ENCODE assay signal across 9 mouse cellular contexts in genomic region chr6:28828593-28828992, GRCm38 (mm10). TPM values are rescaled to one million over a fixed set of nuclear protein-coding genes. Genes with fewer than 3 reads are reported as not detected.
DNase-seq lines count a peak whose midpoint lies in the region; ATAC-seq lines count a peak whose summit lies in the region.
"Had no signal": no experiment of that assay in that cellular context is flagged by ENCODE, and none has a peak within 500 bp of the region (broad histone marks: within the 10 kb centered on the region; RNA-seq: fewer than 3 reads in every experiment).

No protein-coding gene starts in this region.

- H3K27me3 ChIP-seq in hindbrain, embryonic 14.5 days (ENCODE audit: control insufficient read depth, insufficient read depth, low read length), result no peaks in the 10 kb centered on the region
- H3K27me3 ChIP-seq in midbrain, embryonic 16.5 days (ENCODE audit: control insufficient read depth, insufficient read depth, low read depth, low read length), result no peaks in the 10 kb centered on the region

- peaks cover 14% of the 10 kb centered on the region; the same call in 1 of the 2 replicates for H3K36me3 ChIP-seq in hindbrain, embryonic 14.5 days (replicated peaks; ENCODE audit: control insufficient read depth, insufficient read depth)
- H3K36me3 ChIP-seq in midbrain, embryonic 16.5 days (ENCODE audit: control insufficient read depth, insufficient read depth, low read length), result no peaks in the 10 kb centered on the region
- H3K36me3 ChIP-seq: lung, embryonic 15.5 days had no signal

- 5% methylated on average over 6 of the region's 6 CpGs for WGBS in hindbrain, embryonic 14.5 days
- WGBS in midbrain, embryonic 16.5 days, result 9% methylated on average over 6 of the region's 6 CpGs

- DNase-seq in adrenal gland, adult 18-20 months (ENCODE audit: low spot score in 2 of 2), result peak; percentile 37 to 46
- DNase-seq in cerebellum, postnatal 10 days, result peak; percentile 57 to 59
- DNase-seq in hindbrain, embryonic 14.5 days (ENCODE audit: low spot score), result no peak
- no peak for DNase-seq in natural killer cell, adult 2 months (ENCODE audit: low spot score in 2 of 2)
- DNase-seq in thymus, postnatal 36 days, result no peak
- no peak for DNase-seq in testis, postnatal 14 days (ENCODE audit: low spot score)
- DNase-seq in kidney, adult 9 months, result no peak

- peak overlapping the region; percentile 58 for H3K9ac ChIP-seq in hindbrain, embryonic 14.5 days
- H3K9ac ChIP-seq in midbrain, embryonic 16.5 days (ENCODE audit: low read depth, low read length), result peak overlapping the region; percentile 60
- H3K9ac ChIP-seq: lung, embryonic 15.5 days had no signal

- ATAC-seq in hindbrain, embryonic 14.5 days (ENCODE audit: low FRiP score), result no peak
- ATAC-seq in midbrain, embryonic 16.5 days, result no peak

- H3K4me3 ChIP-seq in hindbrain, embryonic 14.5 days (replicated peaks; ENCODE audit: low read length), result peak overlapping the region; percentile 92
- H3K4me3 ChIP-seq in midbrain, embryonic 16.5 days (ENCODE audit: low read depth, low read length), result peak overlapping the region; percentile 46
- H3K4me3 ChIP-seq: lung, embryonic 15.5 days had no signal

- H3K9me3 ChIP-seq in hindbrain, embryonic 14.5 days (ENCODE audit: control insufficient read depth, low read length), result no peaks in the 10 kb centered on the region
- H3K9me3 ChIP-seq in midbrain, embryonic 16.5 days (replicated peaks; ENCODE audit: control insufficient read depth, low read length, poor library complexity, severe bottlenecking), result no peaks in the 10 kb centered on the region
- H3K9me3 ChIP-seq: lung, embryonic 15.5 days had no signal

- H3K27ac ChIP-seq in hindbrain, embryonic 14.5 days, result no peak overlapping the region
- H3K27ac ChIP-seq in midbrain, embryonic 16.5 days (ENCODE audit: low read length), result peak overlapping the region; percentile 30; the same call in 1 of the 2 replicates
- H3K27ac ChIP-seq: lung, embryonic 15.5 days had no signal

- H3K4me1 ChIP-seq in hindbrain, embryonic 14.5 days (replicated peaks; ENCODE audit: control insufficient read depth, insufficient read depth, low read length), result peaks cover 65% of the 10 kb centered on the region
- H3K4me1 ChIP-seq in midbrain, embryonic 16.5 days (ENCODE audit: control insufficient read depth, insufficient read depth, low read length), result peaks cover 64% of the 10 kb centered on the region

- H3K4me2 ChIP-seq in hindbrain, embryonic 14.5 days (replicated peaks), result peak overlapping the region; percentile 91
- peak overlapping the region; percentile 92 for H3K4me2 ChIP-seq in midbrain, embryonic 16.5 days (ENCODE audit: low read length)
- H3K4me2 ChIP-seq: lung, embryonic 15.5 days had no signal

RNA-seq across cellular contexts. Expression of gene Lrrc4, which starts 3.0 kb away (rescaled TPM):
- total RNA-seq in adrenal gland, adult 18-20 months (2021), result 10 to 100 TPM; 10.2 to 12.0 TPM
- polyA plus RNA-seq in hindbrain, embryonic 14.5 days (2014; fragmentation: Nextera tagmentation; extraction: Ambion mirVana), result 9.6 and 10.4 TPM in 2 replicates
- polyA plus RNA-seq in midbrain, embryonic 16.5 days (2015; fragmentation: Nextera tagmentation; extraction: Ambion mirVana), result 6.7 and 6.8 TPM in 2 replicates

Comparison
In these comparisons a context has a peak if more than half of its experiments do, and no peak if none do; other contexts are left out.
1. DNase-seq: peak in adrenal gland, adult 18-20 months (2 of 2) and cerebellum, postnatal 10 days (2 of 2); none in hindbrain, embryonic 14.5 days (single experiment), natural killer cell, adult 2 months (0 of 2), thymus, postnatal 36 days (0 of 2), testis, postnatal 14 days (single experiment) and kidney, adult 9 months (single experiment).